Mouse (Mus musculus) kidney, embryonic 15.5 days (tissue): ENCODE measurements around the gene Pdia4. TPM values are rescaled to one million over a fixed set of nuclear protein-coding genes. Genes with fewer than 3 reads are reported as not detected.
A peak's percentile ranks its signal among the peaks of the same experiment; 100 is the strongest.
"Not testable (repeated sequence)": the region's sequence is repeated elsewhere in the genome, so short reads cannot be mapped to it uniquely, and the experiment has no call there.

ENCODE experiments used
- ATAC-seq: fragments of 200-750 bp; cut with Nextera tagmentation; replicated peaks from 2 replicates; pipeline ENCODE4 v1.8.0; 2017; ENCODE audit warnings: moderate TSS enrichment; ENCODE audit not compliant: low FRiP score
- H3K27ac ChIP-seq: fragments of 300-500 bp; sonication (generic); 2 replicates; pipeline ENCODE4 v1.5.1; 2015; ENCODE audit warnings: mild to moderate bottlenecking, inconsistent platforms
- H3K27me3 ChIP-seq: fragments of 300-500 bp; sonication (generic); 2 replicates; pipeline ENCODE4 v1.6.1; 2015; ENCODE audit warnings: inconsistent platforms
- H3K36me3 ChIP-seq: fragments of 300-500 bp; sonication (generic); 2 replicates; pipeline ENCODE4 v1.6.1; 2015; ENCODE audit warnings: inconsistent platforms
- H3K4me1 ChIP-seq: fragments of 300-500 bp; sonication (generic); 2 replicates; pipeline ENCODE4 v1.6.1; 2015; ENCODE audit warnings: inconsistent platforms
- H3K4me2 ChIP-seq: fragments of 300-500 bp; sonication (generic); 2 replicates; pipeline ENCODE4 v1.6.1; 2015; ENCODE audit warnings: moderate library complexity, mild to moderate bottlenecking, inconsistent platforms
- H3K4me3 ChIP-seq: fragments of 300-500 bp; sonication (generic); replicated peaks from 2 replicates; pipeline ENCODE4 v1.5.1; 2015; ENCODE audit warnings: mild to moderate bottlenecking, inconsistent platforms
- H3K9ac ChIP-seq: fragments of 300-500 bp; sonication (generic); 2 replicates; pipeline ENCODE4 v1.6.1; 2015; ENCODE audit warnings: mild to moderate bottlenecking, inconsistent platforms
- H3K9me3 ChIP-seq: fragments of 300-500 bp; sonication (generic); replicated peaks from 2 replicates; pipeline ENCODE4 v1.6.1; 2016; ENCODE audit warnings: inconsistent platforms
- whole genome bisulfite sequencing: fragments of 180-500 bp; shearing (Covaris S2); methylation state at CpG from one replicate; pipeline ENCODE4 v1.1.7; 2015; ENCODE audit warnings: mixed read lengths; 5-methylcytosine and 5-hydroxymethylcytosine counted together
- polyA plus RNA-seq: library from polyadenylated mRNA; unstranded; fragments of >200 nt; fragmentation: Nextera tagmentation; extraction: Ambion mirVana; gene quantifications from 2 replicates; pipeline ENCODE4 v1.2.1, GENCODE M21; 2015

The Pdia4 gene
- polyA plus RNA-seq: 353 TPM in 2 replicates

- Histone ChIP-seq H3K9ac (peak within 1 kb of the TSS; percentile 88), H3K4me3 (peak within 1 kb of the TSS; percentile 86), H3K4me2 (peak within 1 kb of the TSS; percentile 76), H3K4me1 (peaks cover 32% of the 10 kb centered on the region), H3K36me3 (peaks cover 8% of the 10 kb centered on the region; the same call in 1 of the 2 replicates), H3K27ac (peak within 1 kb of the TSS; percentile 99), H3K9me3 (no peaks in the 10 kb centered on the region), H3K27me3 (no peaks in the 10 kb centered on the region)
- WGBS: under 1% methylated on average over 44 of the region's 44 CpGs
- ATAC-seq: peak; percentile 99
These were observed at the start of gene Pdia4 for GRCm38 (mm10) chr6:47813257-47813878. TSS of gene Pdia4 (minus strand) at chr6:47813430.

- peaks cover 49% of the 10 kb centered on the region for H3K36me3 ChIP-seq
- not testable (repeated sequence) for H3K4me3 ChIP-seq, H3K4me2 ChIP-seq, H3K27me3 ChIP-seq, H3K9ac ChIP-seq, ATAC-seq, H3K27ac ChIP-seq, H3K4me1 ChIP-seq, H3K9me3 ChIP-seq
- 92% methylated on average over 3 of the region's 3 CpGs for WGBS
These were observed 44.5 kb upstream of the Pdia4 start for GRCm38 (mm10) chr6:47857729-47858128.

GRCm38 (mm10) chr6:47857241-47857640 lies 44.0 kb upstream of the Pdia4 start:
- WGBS: 95% methylated on average over 6 of the region's 6 CpGs
- Histone ChIP-seq H3K27me3 (no peaks in the 10 kb centered on the region), H3K4me2 (no peak overlapping the region), H3K36me3 (peaks cover 44% of the 10 kb centered on the region), H3K9me3 (no peaks in the 10 kb centered on the region), H3K27ac (no peak overlapping the region), H3K9ac (no peak overlapping the region), H3K4me3 (no peak overlapping the region), H3K4me1 (no peaks in the 10 kb centered on the region)
- no peak for ATAC-seq

- no peak overlapping the region for H3K4me2 ChIP-seq
These were observed 32.5 kb upstream of the Pdia4 start for GRCm38 (mm10) chr6:47845779-47846178.

GRCm38 (mm10) chr6:47842337-47842736 lies 29.1 kb upstream of the Pdia4 start:
- H3K4me1 ChIP-seq: peaks cover 4% of the 10 kb centered on the region
- no peak for ATAC-seq
- no peak overlapping the region for H3K9ac ChIP-seq
- no peaks in the 10 kb centered on the region for H3K27me3 ChIP-seq
- no peak overlapping the region for H3K27ac ChIP-seq
- 94% methylated on average over 1 of the region's 1 CpGs for WGBS
- H3K9me3 ChIP-seq: no peaks in the 10 kb centered on the region
- no peak overlapping the region for H3K4me3 ChIP-seq
- no peak overlapping the region for H3K4me2 ChIP-seq
- H3K36me3 ChIP-seq: peaks cover 26% of the 10 kb centered on the region

More at GRCm38 (mm10) chr6:47845779-47846178, 32.5 kb upstream of the Pdia4 start:
- H3K27ac ChIP-seq: no peak overlapping the region
- no peak overlapping the region for H3K9ac ChIP-seq
- ATAC-seq: no peak
- no peaks in the 10 kb centered on the region for H3K9me3 ChIP-seq
- no peak overlapping the region for H3K4me3 ChIP-seq
- no peaks in the 10 kb centered on the region for H3K4me1 ChIP-seq
- no peaks in the 10 kb centered on the region for H3K27me3 ChIP-seq
- peaks cover 26% of the 10 kb centered on the region for H3K36me3 ChIP-seq

- H3K4me3 ChIP-seq: no peak overlapping the region
- no peak for ATAC-seq
- H3K36me3 ChIP-seq: peaks cover 24% of the 10 kb centered on the region
- H3K4me2 ChIP-seq: no peak overlapping the region
- H3K27ac ChIP-seq: no peak overlapping the region
- H3K27me3 ChIP-seq: no peaks in the 10 kb centered on the region
- no peak overlapping the region for H3K9ac ChIP-seq
- no peaks in the 10 kb centered on the region for H3K9me3 ChIP-seq
- peaks cover 8% of the 10 kb centered on the region for H3K4me1 ChIP-seq
- 92% methylated on average over 2 of the region's 2 CpGs for WGBS
These were observed 28.6 kb upstream of the Pdia4 start for GRCm38 (mm10) chr6:47841831-47842230.

- H3K27me3 ChIP-seq: no peaks in the 10 kb centered on the region
- WGBS: 90% methylated on average over 1 of the region's 1 CpGs
- H3K36me3 ChIP-seq: peaks cover 24% of the 10 kb centered on the region
- H3K27ac ChIP-seq: no peak overlapping the region
- no peaks in the 10 kb centered on the region for H3K9me3 ChIP-seq
- ATAC-seq: no peak
- H3K4me3 ChIP-seq: no peak overlapping the region
- H3K9ac ChIP-seq: no peak overlapping the region
- no peak overlapping the region for H3K4me2 ChIP-seq
- peaks cover 12% of the 10 kb centered on the region for H3K4me1 ChIP-seq
These were observed 27.8 kb upstream of the Pdia4 start for GRCm38 (mm10) chr6:47841077-47841476.

GRCm38 (mm10) chr6:47837630-47838029 lies 24.4 kb upstream of the Pdia4 start:
- Histone ChIP-seq H3K27me3 (no peaks in the 10 kb centered on the region), H3K9ac (no peak overlapping the region), H3K36me3 (peaks cover 19% of the 10 kb centered on the region), H3K9me3 (no peaks in the 10 kb centered on the region), H3K4me2 (no peak overlapping the region), H3K27ac (no peak overlapping the region), H3K4me3 (no peak overlapping the region), H3K4me1 (peaks cover 12% of the 10 kb centered on the region)
- WGBS: 81% methylated on average over 2 of the region's 2 CpGs
- no peak for ATAC-seq

- WGBS: under 1% methylated on average over 49 of the region's 49 CpGs
- peak overlapping the region; percentile 96 for H3K27ac ChIP-seq
- H3K9ac ChIP-seq: peak overlapping the region; percentile 84
- H3K27me3 ChIP-seq: no peaks in the 10 kb centered on the region
- H3K4me3 ChIP-seq: peak overlapping the region; percentile 96
- H3K36me3 ChIP-seq: peaks cover 4% of the 10 kb centered on the region; the same call in 1 of the 2 replicates
- peaks cover 12% of the 10 kb centered on the region for H3K4me1 ChIP-seq
- peak; percentile 85 for ATAC-seq
- H3K9me3 ChIP-seq: no peaks in the 10 kb centered on the region
- peak overlapping the region; percentile 69 for H3K4me2 ChIP-seq
These were observed 22.8 kb upstream of the Pdia4 start for GRCm38 (mm10) chr6:47835984-47836521.

- H3K4me1 ChIP-seq: peaks cover 16% of the 10 kb centered on the region
- peak; percentile 96 for ATAC-seq
- no peaks in the 10 kb centered on the region for H3K27me3 ChIP-seq
- H3K36me3 ChIP-seq: no peaks in the 10 kb centered on the region
- H3K4me2 ChIP-seq: peak within 1 kb of the TSS; percentile 69
- H3K9me3 ChIP-seq: no peaks in the 10 kb centered on the region
- H3K27ac ChIP-seq: peak within 1 kb of the TSS; percentile 96
- H3K4me3 ChIP-seq: peak within 1 kb of the TSS; percentile 96
- peak within 1 kb of the TSS; percentile 84 for H3K9ac ChIP-seq
- WGBS: under 1% methylated on average over 52 of the region's 52 CpGs
These were observed 22.3 kb upstream of the Pdia4 start, which contains the start of gene Zfp398 for GRCm38 (mm10) chr6:47835482-47835983. TSS of gene Zfp398 (plus strand) at chr6:47835661.

- Histone ChIP-seq H3K4me3 (no peak overlapping the region), H3K27ac (no peak overlapping the region), H3K36me3 (no peaks in the 10 kb centered on the region), H3K4me2 (no peak overlapping the region), H3K9me3 (no peaks in the 10 kb centered on the region), H3K4me1 (peaks cover 14% of the 10 kb centered on the region), H3K9ac (no peak overlapping the region), H3K27me3 (no peaks in the 10 kb centered on the region)
- no peak for ATAC-seq
- 78% methylated on average over 1 of the region's 1 CpGs for WGBS
These were observed 19.0 kb upstream of the Pdia4 start for GRCm38 (mm10) chr6:47832220-47832619.
